Mouse (Mus musculus) bone marrow, adult 2 months (tissue): ENCODE results near the gene Il18. TPM values are rescaled to one million over a fixed set of nuclear protein-coding genes. Genes with fewer than 3 reads are reported as not detected.
A peak's percentile ranks its signal among the peaks of the same experiment; 100 is the strongest.

ENCODE experiments used
- H3K27ac ChIP-seq: fragments of 200-500 bp; 2 replicates; pipeline ENCODE4 v1.5.1; 2012; ENCODE audit warnings: low read depth, mild to moderate bottlenecking, control low read depth, inconsistent platforms, low read length; ENCODE audit not compliant: control insufficient read depth, poor library complexity, insufficient read depth
- H3K4me1 ChIP-seq: fragments of 200-500 bp; 2 replicates; pipeline ENCODE4 v1.6.1; 2011; ENCODE audit warnings: low read length; ENCODE audit not compliant: control insufficient read depth, insufficient read depth
- H3K4me3 ChIP-seq: fragments of 200-500 bp; replicated peaks from 2 replicates; pipeline ENCODE3; 2011; ENCODE audit warnings: mild to moderate bottlenecking, low read depth, low read length, control low read depth; ENCODE audit not compliant: control insufficient read depth
- CTCF ChIP-seq: fragments of 200-500 bp; IDR thresholded peaks from 2 replicates; pipeline ENCODE4 v1.5.1; 2011; ENCODE audit warnings: low read length, control low read depth; ENCODE audit not compliant: control insufficient read depth, insufficient read depth
- POLR2A ChIP-seq: fragments of 200-500 bp; IDR thresholded peaks from 2 replicates; pipeline ENCODE4 v1.6.1; 2011; ENCODE audit warnings: low read depth, mild to moderate bottlenecking, control low read depth, low read length, borderline replicate concordance; ENCODE audit not compliant: control insufficient read depth
- WGBS: fragments of 180-500 bp; shearing (Covaris S2); methylation state at CpG from one replicate; pipeline ENCODE4 v1.1.7; 2018; 5-methylcytosine and 5-hydroxymethylcytosine counted together
- polyA plus RNA-seq: library from polyadenylated mRNA; stranded (reverse); fragments of >200 nt; gene quantifications from 2 replicates; pipeline ENCODE4 v1.2.4, GENCODE M21; 2011; ENCODE audit warnings: low replicate concordance; ENCODE audit not compliant: missing spikeins, insufficient read depth, insufficient read length

Il18 gene
- polyA plus RNA-seq, 1 experiment, result 18.4 TPM

GRCm38 (mm10) chr9:50585145-50585818, 30.7 kb downstream of the Il18 start:
- no peak overlapping the region for H3K4me3 ChIP-seq
- H3K27ac ChIP-seq, result no peak overlapping the region
- no peaks in the 10 kb centered on the region; the same call in 1 of the 2 replicates for H3K4me1 ChIP-seq
- WGBS, result 80% methylated on average over 6 of the region's 6 CpGs
- TF ChIP-seq POLR2A, result no peak
- TF ChIP-seq CTCF, result no peak

- Histone ChIP-seq H3K4me1 (peaks cover 3% of the 10 kb centered on the region), H3K4me3 (no peak overlapping the region), H3K27ac (no peak overlapping the region)
- no peak for TF ChIP-seq CTCF
- no peak for TF ChIP-seq POLR2A
- 63% methylated on average over 4 of the region's 4 CpGs for WGBS
These were observed 32.3 kb downstream of the Il18 start for GRCm38 (mm10) chr9:50586955-50587354.

- TF ChIP-seq POLR2A (no peak), CTCF (no peak)
- 32% methylated on average over 10 of the region's 10 CpGs for WGBS
- Histone ChIP-seq H3K4me1 (peaks cover 3% of the 10 kb centered on the region), H3K4me3 (peak overlapping the region; percentile 4), H3K27ac (peak overlapping the region; percentile 76)
These were observed 36.4 kb downstream of the Il18 start for GRCm38 (mm10) chr9:50590856-50591518.

GRCm38 (mm10) chr9:50592955-50593354, 38.3 kb downstream of the Il18 start:
- TF ChIP-seq POLR2A (no peak), CTCF (no peak)
- WGBS, result 51% methylated on average over 9 of the region's 9 CpGs
- Histone ChIP-seq H3K4me1 (peaks cover 3% of the 10 kb centered on the region), H3K4me3 (no peak overlapping the region), H3K27ac (no peak overlapping the region; the same call in 1 of the 2 replicates)

- peaks cover 3% of the 10 kb centered on the region for H3K4me1 ChIP-seq
- TF ChIP-seq POLR2A (no peak), CTCF (peak; percentile 67)
- H3K27ac ChIP-seq, result no peak overlapping the region; the same call in 1 of the 2 replicates
- H3K4me3 ChIP-seq, result no peak overlapping the region
- WGBS, result 68% methylated on average over 3 of the region's 3 CpGs
These were observed 38.9 kb downstream of the Il18 start for GRCm38 (mm10) chr9:50593544-50593943.

GRCm38 (mm10) chr9:50594794-50595417, 40.3 kb downstream of the Il18 start:
- Histone ChIP-seq H3K4me1 (peaks cover 3% of the 10 kb centered on the region), H3K4me3 (no peak overlapping the region), H3K27ac (no peak overlapping the region)
- 83% methylated on average over 12 of the region's 12 CpGs for whole genome bisulfite sequencing
- TF ChIP-seq POLR2A (no peak), CTCF (no peak)

- Histone ChIP-seq H3K4me3 (no peak overlapping the region), H3K27ac (no peak overlapping the region), H3K4me1 (peaks cover under 1% of the 10 kb centered on the region)
- WGBS, result 92% methylated on average over 8 of the region's 8 CpGs
- TF ChIP-seq POLR2A, result no peak
- TF ChIP-seq CTCF, result no peak
These were observed 42.3 kb downstream of the Il18 start for GRCm38 (mm10) chr9:50596973-50597372.

GRCm38 (mm10) chr9:50601536-50601935, 46.9 kb downstream of the Il18 start:
- Histone ChIP-seq H3K4me3 (no peak overlapping the region), H3K27ac (no peak overlapping the region)
- TF ChIP-seq POLR2A (no peak), CTCF (no peak)

More at GRCm38 (mm10) chr9:50601536-50601935, 46.9 kb downstream of the Il18 start:
- 35% methylated on average over 6 of the region's 6 CpGs for WGBS
- H3K4me1 ChIP-seq, result peaks cover 6% of the 10 kb centered on the region
